Mouse (Mus musculus) forebrain, embryonic 12.5 days (tissue): Measurements from ENCODE around the gene Acad12. TPM values are rescaled to one million over a fixed set of nuclear protein-coding genes. Genes with fewer than 3 reads are reported as not detected.

Experiments used
- ATAC-seq: fragments of 200-750 bp; cut with Nextera tagmentation; 2 replicates; pipeline ENCODE4 v1.8.0; 2017; ENCODE audit warnings: moderate TSS enrichment; ENCODE audit not compliant: low FRiP score
- H3K27ac ChIP-seq: fragments of 300-500 bp; sonication (generic); 2 replicates; pipeline ENCODE4 v1.5.1; 2016; ENCODE audit warnings: mild to moderate bottlenecking
- H3K27me3 ChIP-seq: fragments of 300-500 bp; sonication (generic); 2 replicates; pipeline ENCODE4 v1.6.1; 2016; ENCODE audit warnings: mild to moderate bottlenecking
- H3K36me3 ChIP-seq: fragments of 300-500 bp; sonication (generic); replicated peaks from 2 replicates; pipeline ENCODE4 v1.6.1; 2016; ENCODE audit warnings: mild to moderate bottlenecking
- H3K4me1 ChIP-seq: fragments of 300-500 bp; sonication (generic); 2 replicates; pipeline ENCODE4 v1.6.1; 2016
- H3K4me2 ChIP-seq: fragments of 300-500 bp; sonication (generic); 2 replicates; pipeline ENCODE4 v1.6.1; 2016; ENCODE audit warnings: mild to moderate bottlenecking, moderate library complexity
- H3K4me3 ChIP-seq: fragments of 300-500 bp; sonication (generic); replicated peaks from 2 replicates; pipeline ENCODE4 v1.5.1; 2016; ENCODE audit warnings: mild to moderate bottlenecking
- H3K9ac ChIP-seq: fragments of 300-500 bp; sonication (generic); 2 replicates; pipeline ENCODE4 v1.6.1; 2016; ENCODE audit warnings: mild to moderate bottlenecking
- H3K9me3 ChIP-seq: fragments of 300-500 bp; sonication (generic); 2 replicates; pipeline ENCODE4 v1.6.1; 2016
- WGBS: fragments of 180-500 bp; shearing (Covaris S2); methylation state at CpG from one replicate; pipeline ENCODE4 v1.1.7; 2016; 5-methylcytosine and 5-hydroxymethylcytosine counted together
- polyA plus RNA-seq: library from polyadenylated mRNA; unstranded; fragments of >200 nt; fragmentation: Nextera tagmentation; extraction: Ambion mirVana; gene quantifications from 2 replicates; pipeline ENCODE4 v1.2.1, GENCODE M21; 2016

The Acad12 gene
- polyA plus RNA-seq, 1 experiment from 2014 or later, result 1.3 TPM

GRCm38 (mm10) chr5:121570787-121571186 lies 48.0 kb downstream of the Acad12 start:
- no peak overlapping the region for H3K9ac ChIP-seq
- no peak for ATAC-seq
- WGBS, result 88% methylated on average over 1 of the region's 1 CpGs
- H3K27me3 ChIP-seq, result no peaks in the 10 kb centered on the region
- no peaks in the 10 kb centered on the region for H3K4me1 ChIP-seq
- H3K36me3 ChIP-seq, result peaks cover 14% of the 10 kb centered on the region
- H3K9me3 ChIP-seq, result no peaks in the 10 kb centered on the region
- no peak overlapping the region for H3K27ac ChIP-seq
- no peak overlapping the region for H3K4me2 ChIP-seq
- H3K4me3 ChIP-seq, result no peak overlapping the region

- Histone ChIP-seq H3K9ac (no peak overlapping the region), H3K27ac (no peak overlapping the region), H3K4me1 (no peaks in the 10 kb centered on the region), H3K27me3 (no peaks in the 10 kb centered on the region), H3K36me3 (peaks cover 14% of the 10 kb centered on the region), H3K4me2 (no peak overlapping the region), H3K9me3 (no peaks in the 10 kb centered on the region), H3K4me3 (no peak overlapping the region)
- ATAC-seq, result no peak
- WGBS, result 78% methylated on average over 8 of the region's 9 CpGs
Measured at GRCm38 (mm10) chr5:121569881-121570420, 48.8 kb downstream of the Acad12 start.

- 94% methylated on average over 16 of the region's 16 CpGs for WGBS
Measured at GRCm38 (mm10) chr5:121566035-121566681, 52.6 kb downstream of the Acad12 start.

GRCm38 (mm10) chr5:121564468-121564895 lies 54.3 kb downstream of the Acad12 start:
- Histone ChIP-seq H3K4me2 (peak overlapping the region; percentile 36), H3K27ac (no peak overlapping the region), H3K36me3 (no peaks in the 10 kb centered on the region; the same call in none of the 2 replicates), H3K27me3 (no peaks in the 10 kb centered on the region), H3K4me1 (peaks cover 6% of the 10 kb centered on the region; the same call in 1 of the 2 replicates), H3K9me3 (no peaks in the 10 kb centered on the region), H3K9ac (peak overlapping the region; percentile 25; the same call in 1 of the 2 replicates), H3K4me3 (0 out of 2 replicates have a peak overlapping the region, but pooled peaks have one; percentile 7)
- 0 out of 2 replicates have a peak, but pooled peaks have one; percentile 63 for ATAC-seq
- 11% methylated on average over 11 of the region's 11 CpGs for WGBS

More at GRCm38 (mm10) chr5:121566035-121566681, 52.6 kb downstream of the Acad12 start:
- Histone ChIP-seq H3K4me1 (peaks cover 6% of the 10 kb centered on the region; the same call in 1 of the 2 replicates), H3K4me2 (no peak overlapping the region), H3K36me3 (peaks cover 5% of the 10 kb centered on the region), H3K4me3 (no peak overlapping the region), H3K27ac (no peak overlapping the region), H3K9ac (no peak overlapping the region), H3K27me3 (no peaks in the 10 kb centered on the region), H3K9me3 (no peaks in the 10 kb centered on the region)
- ATAC-seq, result no peak

- H3K4me1 ChIP-seq, result peaks cover 6% of the 10 kb centered on the region; the same call in 1 of the 2 replicates
- H3K9ac ChIP-seq, result no peak overlapping the region
- no peak for ATAC-seq
- H3K27ac ChIP-seq, result no peak overlapping the region
- no peaks in the 10 kb centered on the region for H3K36me3 ChIP-seq
- 86% methylated on average over 3 of the region's 3 CpGs for WGBS
- H3K4me3 ChIP-seq, result no peak overlapping the region
- H3K27me3 ChIP-seq, result 0 out of 2 replicates have a peak, but pooled peaks cover 5% of the 10 kb centered on the region
- no peak overlapping the region for H3K4me2 ChIP-seq
- H3K9me3 ChIP-seq, result no peaks in the 10 kb centered on the region
Measured at GRCm38 (mm10) chr5:121562436-121562835, 56.3 kb downstream of the Acad12 start.

- H3K9me3 ChIP-seq, result no peaks in the 10 kb centered on the region
- H3K4me3 ChIP-seq, result no peak overlapping the region
- H3K4me2 ChIP-seq, result no peak overlapping the region
- H3K4me1 ChIP-seq, result peaks cover 12% of the 10 kb centered on the region
- no peaks in the 10 kb centered on the region for H3K36me3 ChIP-seq
- H3K27ac ChIP-seq, result no peak overlapping the region
- 91% methylated on average over 7 of the region's 7 CpGs for WGBS
- no peaks in the 10 kb centered on the region; the same call in 1 of the 2 replicates for H3K27me3 ChIP-seq
- ATAC-seq, result no peak
- no peak overlapping the region for H3K9ac ChIP-seq
Measured at GRCm38 (mm10) chr5:121549196-121549595, 69.5 kb downstream of the Acad12 start.

- H3K36me3 ChIP-seq, result no peaks in the 10 kb centered on the region
- ATAC-seq, result no peak
- H3K4me3 ChIP-seq, result no peak overlapping the region
- no peak overlapping the region for H3K9ac ChIP-seq
- H3K4me2 ChIP-seq, result no peak overlapping the region
- no peaks in the 10 kb centered on the region; the same call in 1 of the 2 replicates for H3K27me3 ChIP-seq
- H3K4me1 ChIP-seq, result peaks cover 30% of the 10 kb centered on the region
- WGBS, result 89% methylated on average over 3 of the region's 3 CpGs
- H3K27ac ChIP-seq, result no peak overlapping the region
- H3K9me3 ChIP-seq, result no peaks in the 10 kb centered on the region
Measured at GRCm38 (mm10) chr5:121547084-121547483, 71.7 kb downstream of the Acad12 start.

Other genes with a start within 250 kb of the Acad12 start
- 103 and 109 TPM in 2 replicates for gene Trafd1, start 233.3 kb downstream of the Acad12 start, polyA plus RNA-seq
- 49.3 and 51.4 TPM in 2 replicates for gene Naa25, start 221.0 kb downstream of the Acad12 start, polyA plus RNA-seq
- gene Tmem116, start 167.0 kb downstream of the Acad12 start, polyA plus RNA-seq, result 0.72 and 1.8 TPM in 2 replicates
- gene Erp29, start 166.4 kb downstream of the Acad12 start, polyA plus RNA-seq, result 103 and 115 TPM in 2 replicates
- gene Adam1b, start 115.5 kb downstream of the Acad12 start, polyA plus RNA-seq, result 0.10 TPM in 1 of 2 replicates, not detected in the other
- 3.3 and 3.7 TPM in 2 replicates for gene Adam1a, start 73.5 kb downstream of the Acad12 start, polyA plus RNA-seq
- gene Gm42878, start 73.5 kb downstream of the Acad12 start, polyA plus RNA-seq, result not detected in 2 replicates
- 56.7 and 60.6 TPM in 2 replicates for gene Mapkapk5, start 73.0 kb downstream of the Acad12 start, polyA plus RNA-seq
- gene Aldh2, start 25.1 kb downstream of the Acad12 start, polyA plus RNA-seq, result 108 and 110 TPM in 2 replicates
- gene Acad10, start 41.6 kb upstream of the Acad12 start, polyA plus RNA-seq, result 1.3 and 2.5 TPM in 2 replicates
- 45.2 and 47.3 TPM in 2 replicates for gene Brap, start 41.6 kb upstream of the Acad12 start, polyA plus RNA-seq
- 58.9 and 77.1 TPM in 2 replicates for gene Atxn2, start 92.4 kb upstream of the Acad12 start, polyA plus RNA-seq
- gene Sh2b3, start 218.7 kb upstream of the Acad12 start, polyA plus RNA-seq, result 7.1 and 7.4 TPM in 2 replicates
- gene Pheta1, start 230.0 kb upstream of the Acad12 start, polyA plus RNA-seq, result 44.6 and 48.1 TPM in 2 replicates